Comparison of ENCODE assay signal across 10 mouse cellular contexts in the genomic region with DNA sequence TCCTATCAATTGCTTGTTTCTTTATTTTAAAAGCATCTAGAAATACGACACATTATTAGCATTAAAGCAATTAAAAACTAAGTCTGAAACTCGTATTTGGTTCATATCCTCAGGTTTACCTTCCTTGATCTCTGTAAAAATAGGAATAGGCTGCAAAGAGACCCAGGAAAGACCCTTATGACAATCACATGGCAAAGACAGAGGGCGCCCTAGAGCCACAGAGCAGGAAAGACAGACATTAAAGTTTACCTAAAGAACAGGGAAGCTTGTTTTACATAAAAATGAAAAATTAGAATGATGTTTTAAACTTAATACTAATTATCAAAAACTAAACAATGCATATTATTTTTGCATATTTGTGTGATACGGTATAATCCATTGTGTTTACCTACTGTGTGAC.
A peak's percentile ranks its signal among the peaks of the same experiment; 100 is the strongest.
DNase-seq lines count a peak whose midpoint lies in the region; ATAC-seq and TF ChIP-seq lines count a peak whose summit lies in the region.
"Had no signal": no experiment of that assay in that cellular context is flagged by ENCODE, and none has a peak within 500 bp of the region (broad histone marks: within the 10 kb centered on the region; RNA-seq: fewer than 3 reads in every experiment).

No protein-coding gene starts in this region.

- peak; percentile 23 for TF ChIP-seq RAD21 in CH12.LX (IDR thresholded peaks at IDR 0.05; ENCODE audit: low read depth, low read length)

- no peak overlapping the region for H3K4me2 ChIP-seq in CH12.LX (ENCODE audit: insufficient read depth, low read depth, poor library complexity, severe bottlenecking)
- H3K4me2 ChIP-seq: limb, embryonic 13.5 days had no signal

- TF ChIP-seq POLR2A in CH12.LX (IDR thresholded peaks at IDR 0.05; ENCODE audit: low read depth, low read length): no peak

- WGBS in embryonic facial prominence, embryonic 10.5 days: 61% methylated on average over 4 of the region's 4 CpGs

- no peaks in the 10 kb centered on the region for H3K4me1 ChIP-seq in CH12.LX (ENCODE audit: control insufficient read depth in 1 of 2, insufficient read depth in 2 of 2)
- H3K4me1 ChIP-seq in embryonic facial prominence, embryonic 10.5 days: no peaks in the 10 kb centered on the region
- H3K4me1 ChIP-seq: limb, embryonic 13.5 days had no signal

- dilution Hi-C loops in CH12.LX (cut with MboI; ENCODE audit: extremely low pct_ligation_motif_present, extremely low pct_unique_long_range_greater_than_20kb, low sequenced_read_pairs): no loop called here

- no peaks in the 10 kb centered on the region for H3K79me2 ChIP-seq in CH12.LX (replicated peaks; ENCODE audit: control insufficient read depth, extremely low read depth, insufficient read depth, poor library complexity, severe bottlenecking)

- no peak overlapping the region for H3K9ac ChIP-seq in CH12.LX (ENCODE audit: insufficient read depth, low read depth)
- H3K9ac ChIP-seq: limb, embryonic 13.5 days had no signal

- ATAC-seq in granulocyte monocyte progenitor cell, adult 5-6 weeks (replicated peaks; ENCODE audit: poor library complexity, severe bottlenecking): no peak; the same call in 1 of the 2 replicates
- ATAC-seq in frontal cortex, adult (ENCODE audit: low TSS enrichment): no peak
- ATAC-seq: hindbrain, embryonic 16.5 days had no signal

- no peaks in the 10 kb centered on the region for H3K9me3 ChIP-seq in CH12.LX (replicated peaks; ENCODE audit: low read length)
- no peaks in the 10 kb centered on the region for H3K9me3 ChIP-seq in embryonic facial prominence, embryonic 10.5 days
- H3K9me3 ChIP-seq: limb, embryonic 13.5 days had no signal

- TF ChIP-seq EP300 in CH12.LX (IDR thresholded peaks at IDR 0.05; ENCODE audit: low read length): no peak

- H3K36me3 ChIP-seq in CH12.LX (replicated peaks in 1 of 2; ENCODE audit: control insufficient read depth in 1 of 2, insufficient read depth in 1 of 2, low read length in 1 of 2): no peaks in the 10 kb centered on the region
- no peaks in the 10 kb centered on the region for H3K36me3 ChIP-seq in embryonic facial prominence, embryonic 10.5 days (replicated peaks)
- H3K36me3 ChIP-seq: limb, embryonic 13.5 days had no signal

- H3K4me3 ChIP-seq in CH12.LX (replicated peaks in 1 of 3; ENCODE audit: low read depth in 2 of 3, low read length in 2 of 3, poor library complexity in 1 of 3): no peak overlapping the region
- no peak overlapping the region for H3K4me3 ChIP-seq in embryonic facial prominence, embryonic 10.5 days
- H3K4me3 ChIP-seq: limb, embryonic 13.5 days had no signal

- peak; percentile 41 for DNase-seq in embryo, embryonic 10 days (ENCODE audit: low spot score)
- no peak for DNase-seq in embryo, embryonic 11 days
- peak; percentile 32 to 39 for DNase-seq in layer of hippocampus, postnatal 10 days (ENCODE audit: low spot score in 2 of 2)
- DNase-seq in layer of hippocampus, adult 9-11 months: no peak
- DNase-seq in CH12.LX (ENCODE audit: extremely low read depth): peak; percentile 6
- peak; percentile 18 for DNase-seq in embryonic facial prominence, embryonic 10.5 days (ENCODE audit: low spot score)

- TF ChIP-seq CTCF in CH12.LX (conservative IDR thresholded peaks at IDR 0.05 in 1 of 2, IDR thresholded peaks at IDR 0.05 in 1 of 2; ENCODE audit: low read depth in 2 of 2, low read length in 2 of 2): peak; percentile 10 to 32; a peak in 2 of 4 replicates

- no peak overlapping the region for H3K27ac ChIP-seq in CH12.LX (ENCODE audit: insufficient read depth, low read depth)
- no peak overlapping the region for H3K27ac ChIP-seq in embryonic facial prominence, embryonic 10.5 days (replicated peaks)
- H3K27ac ChIP-seq: limb, embryonic 13.5 days had no signal

- in situ Hi-C loops in CH12.LX (cut with MboI; ENCODE audit: low pct_ligation_motif_present, low pct_unique_long_range_greater_than_20kb, low sequenced_read_pairs): no loop called here

- H3K27me3 ChIP-seq in CH12.LX (replicated peaks): no peaks in the 10 kb centered on the region
- H3K27me3 ChIP-seq in embryonic facial prominence, embryonic 10.5 days (replicated peaks; ENCODE audit: low read depth, poor library complexity, severe bottlenecking): no peaks in the 10 kb centered on the region
- H3K27me3 ChIP-seq: limb, embryonic 13.5 days had no signal

TF ChIP-seq in CH12.LX, 34 proteins besides CTCF, POLR2A, EP300 and RAD21:
- no peak for TF ChIP-seq NRF1 (IDR thresholded peaks at IDR 0.05; ENCODE audit: low read depth, low read length)
- TF ChIP-seq USF1 (IDR thresholded peaks at IDR 0.05; ENCODE audit: low read depth, low read length): no peak
- no peak for TF ChIP-seq RCOR1 (conservative IDR thresholded peaks at IDR 0.05; ENCODE audit: low read depth, low read length)
- TF ChIP-seq SMC3 (IDR thresholded peaks at IDR 0.05; ENCODE audit: low read depth, low read length): no peak
- TF ChIP-seq MYC (IDR thresholded peaks at IDR 0.05; ENCODE audit: low read depth, low read length): no peak
TF ChIP-seq in CH12.LX: peak in this region for 0.

Comparison
In these comparisons a context has a peak if more than half of its experiments do, and no peak if none do; other contexts are left out.
1. DNase-seq: peak in embryo, embryonic 10 days (single experiment), layer of hippocampus, postnatal 10 days (2 of 2), CH12.LX (single experiment) and embryonic facial prominence, embryonic 10.5 days (single experiment); none in embryo, embryonic 11 days (single experiment) and layer of hippocampus, adult 9-11 months (single experiment).